Mouse (Mus musculus) heart, embryonic 12.5 days (tissue): Measurements from ENCODE around the gene Fndc5. TPM values are rescaled to one million over a fixed set of nuclear protein-coding genes. Genes with fewer than 3 reads are reported as not detected.
A peak's percentile ranks its signal among the peaks of the same experiment; 100 is the strongest.

Experiments
- ATAC-seq: fragments of 200-750 bp; cut with Nextera tagmentation; 2 replicates; pipeline ENCODE4 v1.8.0; 2017; ENCODE audit warnings: moderate TSS enrichment, moderate library complexity; ENCODE audit not compliant: insufficient number of reproducible peaks, low FRiP score
- H3K27ac ChIP-seq: fragments of 300-500 bp; sonication (generic); 2 replicates; pipeline ENCODE4 v1.5.1; 2016; ENCODE audit warnings: mild to moderate bottlenecking, moderate library complexity; ENCODE audit not compliant: poor library complexity, severe bottlenecking
- H3K27me3 ChIP-seq: fragments of 300-500 bp; sonication (generic); replicated peaks from 2 replicates; pipeline ENCODE4 v1.6.1; 2016; ENCODE audit warnings: mild to moderate bottlenecking, moderate library complexity
- H3K36me3 ChIP-seq: fragments of 300-500 bp; sonication (generic); 2 replicates; pipeline ENCODE4 v1.6.1; 2016; ENCODE audit warnings: mild to moderate bottlenecking, moderate library complexity
- H3K4me1 ChIP-seq: fragments of 300-500 bp; sonication (generic); replicated peaks from 2 replicates; pipeline ENCODE4 v1.6.1; 2016; ENCODE audit warnings: mild to moderate bottlenecking
- H3K4me2 ChIP-seq: fragments of 300-500 bp; sonication (generic); 2 replicates; pipeline ENCODE4 v1.6.1; 2016; ENCODE audit warnings: mild to moderate bottlenecking, moderate library complexity
- H3K4me3 ChIP-seq: fragments of 300-500 bp; sonication (generic); 2 replicates; pipeline ENCODE4 v1.5.1; 2016; ENCODE audit warnings: mild to moderate bottlenecking
- H3K9ac ChIP-seq: fragments of 300-500 bp; sonication (generic); 2 replicates; pipeline ENCODE4 v1.6.1; 2016; ENCODE audit warnings: mild to moderate bottlenecking, moderate library complexity
- H3K9me3 ChIP-seq: fragments of 300-500 bp; sonication (generic); replicated peaks from 2 replicates; pipeline ENCODE4 v1.6.1; 2016; ENCODE audit warnings: mild to moderate bottlenecking, moderate library complexity
- WGBS: fragments of 180-500 bp; shearing (Covaris S2); methylation state at CpG from one replicate; pipeline ENCODE4 v1.1.7; 2016; 5-methylcytosine and 5-hydroxymethylcytosine counted together
- polyA plus RNA-seq: library from polyadenylated mRNA; unstranded; fragments of >200 nt; fragmentation: Nextera tagmentation; extraction: Ambion mirVana; gene quantifications from 2 replicates; pipeline ENCODE4 v1.2.1, GENCODE M21; 2016

Gene Fndc5
- polyA plus RNA-seq, result 6.9 and 7.8 TPM in 2 replicates

DNA sequence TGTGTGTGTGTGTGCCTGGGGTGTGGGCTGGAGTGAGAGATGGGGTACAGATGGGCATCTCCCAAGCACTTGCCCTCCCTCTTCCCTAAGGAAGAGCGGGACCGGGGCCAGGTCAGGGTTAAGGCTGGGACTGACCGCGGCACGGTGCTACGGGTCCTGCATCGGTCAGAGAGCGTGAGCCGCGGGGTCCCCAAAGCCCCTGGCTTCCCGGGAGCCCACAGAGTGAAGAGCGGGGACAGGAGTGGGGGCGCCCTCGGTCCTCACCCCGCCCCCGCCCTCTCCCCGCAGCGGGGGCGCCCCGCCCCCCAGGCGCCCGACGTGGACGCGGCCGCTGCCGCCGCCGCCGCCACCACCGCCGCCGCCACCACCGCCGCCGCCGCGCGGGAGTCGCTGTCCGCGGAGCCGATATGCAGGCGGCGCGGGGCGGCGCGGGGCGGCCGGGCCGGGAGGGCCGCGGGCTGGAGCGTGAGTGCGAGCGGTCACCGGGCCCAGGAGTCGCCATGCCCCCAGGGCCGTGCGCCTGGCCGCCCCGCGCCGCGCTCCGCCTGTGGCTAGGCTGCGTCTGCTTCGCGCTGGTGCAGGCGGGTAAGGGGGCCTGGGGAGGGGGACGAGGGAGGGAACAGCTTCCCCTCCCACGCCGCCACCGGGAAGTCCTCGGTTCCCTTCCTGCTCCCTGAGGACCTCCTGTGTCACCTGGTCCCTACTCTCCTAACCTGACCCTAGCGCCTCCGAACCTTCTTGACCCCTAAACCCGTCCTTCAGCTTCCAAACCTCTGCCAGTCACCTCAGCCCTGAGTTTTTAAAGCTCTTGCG is at the start of gene Fndc5:
Gene Fndc5, plus strand, starts transcription at position 421 of the 813 bp plus-strand sequence.
- Histone ChIP-seq H3K4me2 (peak within 1 kb of the TSS; percentile 80), H3K9ac (peak within 1 kb of the TSS; percentile 83), H3K27me3 (peaks cover 56% of the 10 kb centered on the region), H3K27ac (no peak within 1 kb of the TSS), H3K4me1 (peaks cover 48% of the 10 kb centered on the region), H3K36me3 (no peaks in the 10 kb centered on the region), H3K9me3 (no peaks in the 10 kb centered on the region), H3K4me3 (peak within 1 kb of the TSS; percentile 80)
- no peak for ATAC-seq
- under 1% methylated on average over 27 of the region's 80 CpGs for WGBS

DNA sequence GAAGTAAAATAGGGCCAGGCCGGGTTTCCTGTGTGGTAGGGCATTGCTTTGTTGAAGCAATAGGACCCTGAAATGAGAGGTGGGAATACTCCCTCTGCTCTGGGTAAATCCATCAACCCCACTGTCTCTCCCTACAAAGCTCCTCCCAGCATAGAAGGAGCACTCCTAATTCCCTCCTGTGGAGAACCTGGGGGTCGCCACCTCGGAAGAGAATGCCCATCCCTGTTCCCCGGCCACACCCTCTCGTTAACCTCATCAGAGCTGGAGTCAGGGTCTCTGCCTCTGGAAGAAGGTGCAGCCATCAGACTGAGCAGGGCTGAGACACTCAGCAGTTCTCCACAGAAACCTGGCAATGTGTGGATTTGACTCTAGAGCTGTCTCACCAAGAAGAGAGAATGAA is 48.9 kb upstream of the Fndc5 start:
- no peaks in the 10 kb centered on the region for H3K4me1 ChIP-seq
- WGBS, result 53% methylated on average over 5 of the region's 5 CpGs
- peaks cover 12% of the 10 kb centered on the region for H3K36me3 ChIP-seq
- H3K27ac ChIP-seq, result no peak overlapping the region
- ATAC-seq, result no peak
- no peak overlapping the region for H3K4me3 ChIP-seq
- no peak overlapping the region for H3K9ac ChIP-seq
- H3K4me2 ChIP-seq, result no peak overlapping the region
- H3K27me3 ChIP-seq, result 0 out of 2 replicates have a peak, but pooled peaks cover 11% of the 10 kb centered on the region
- no peaks in the 10 kb centered on the region for H3K9me3 ChIP-seq

DNA sequence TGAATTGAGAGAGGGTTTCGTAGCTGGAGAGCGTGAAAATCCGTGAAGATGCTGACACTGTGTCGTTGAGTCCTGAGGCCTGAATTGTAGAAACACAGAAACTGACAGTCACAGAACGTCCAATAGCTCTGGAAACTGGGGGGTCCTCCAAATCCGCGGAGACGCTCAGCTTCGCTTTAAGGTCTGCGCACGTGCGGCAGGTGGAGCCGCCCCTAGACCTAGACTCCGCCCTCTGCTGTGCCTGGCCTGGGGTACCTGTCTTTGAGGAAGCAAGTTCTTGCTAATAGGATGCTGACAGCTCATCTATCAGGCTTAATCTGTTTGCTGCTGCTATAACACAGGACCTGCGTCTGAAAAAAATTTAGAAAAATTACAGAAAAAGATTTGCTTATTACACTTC is 41.5 kb upstream of the Fndc5 start:
- WGBS, result 25% methylated on average over 15 of the region's 15 CpGs
- no peak for ATAC-seq

DNA sequence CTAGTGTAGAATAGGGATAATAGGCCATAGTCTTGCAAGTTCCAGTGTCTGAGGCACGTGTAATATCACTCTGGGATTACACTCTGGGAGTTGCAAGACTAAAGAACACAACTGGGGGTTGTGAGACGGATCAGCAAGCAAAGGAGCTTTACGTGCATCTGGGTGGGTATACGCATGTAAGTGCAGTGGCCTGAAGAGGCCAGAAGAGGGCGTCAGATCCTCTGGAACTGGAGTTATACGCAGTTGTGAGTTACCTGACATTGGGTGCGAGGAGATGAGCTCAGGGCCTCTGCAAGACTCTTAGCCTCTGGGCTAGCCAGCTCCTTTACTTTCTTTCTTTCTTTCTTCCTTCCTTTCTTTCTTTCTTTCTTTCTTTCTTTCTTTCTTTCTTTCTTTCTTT is 39.8 kb upstream of the Fndc5 start:
- H3K4me1 ChIP-seq, result no peaks in the 10 kb centered on the region
- H3K9ac ChIP-seq, result no peak overlapping the region
- H3K4me3 ChIP-seq, result no peak overlapping the region
- no peaks in the 10 kb centered on the region for H3K36me3 ChIP-seq
- 66% methylated on average over 7 of the region's 7 CpGs for WGBS
- no peaks in the 10 kb centered on the region; the same call in 1 of the 2 replicates for H3K9me3 ChIP-seq
- no peak for ATAC-seq
- no peak overlapping the region for H3K27ac ChIP-seq
- H3K4me2 ChIP-seq, result no peak overlapping the region
- H3K27me3 ChIP-seq, result peaks cover 36% of the 10 kb centered on the region

More for the DNA sequence above, 41.5 kb upstream of the Fndc5 start:
- Histone ChIP-seq H3K27me3 (peaks cover 35% of the 10 kb centered on the region), H3K36me3 (no peaks in the 10 kb centered on the region), H3K27ac (no peak overlapping the region), H3K4me2 (no peak overlapping the region), H3K4me1 (no peaks in the 10 kb centered on the region), H3K4me3 (no peak overlapping the region), H3K9ac (no peak overlapping the region), H3K9me3 (no peaks in the 10 kb centered on the region; the same call in 1 of the 2 replicates)

DNA sequence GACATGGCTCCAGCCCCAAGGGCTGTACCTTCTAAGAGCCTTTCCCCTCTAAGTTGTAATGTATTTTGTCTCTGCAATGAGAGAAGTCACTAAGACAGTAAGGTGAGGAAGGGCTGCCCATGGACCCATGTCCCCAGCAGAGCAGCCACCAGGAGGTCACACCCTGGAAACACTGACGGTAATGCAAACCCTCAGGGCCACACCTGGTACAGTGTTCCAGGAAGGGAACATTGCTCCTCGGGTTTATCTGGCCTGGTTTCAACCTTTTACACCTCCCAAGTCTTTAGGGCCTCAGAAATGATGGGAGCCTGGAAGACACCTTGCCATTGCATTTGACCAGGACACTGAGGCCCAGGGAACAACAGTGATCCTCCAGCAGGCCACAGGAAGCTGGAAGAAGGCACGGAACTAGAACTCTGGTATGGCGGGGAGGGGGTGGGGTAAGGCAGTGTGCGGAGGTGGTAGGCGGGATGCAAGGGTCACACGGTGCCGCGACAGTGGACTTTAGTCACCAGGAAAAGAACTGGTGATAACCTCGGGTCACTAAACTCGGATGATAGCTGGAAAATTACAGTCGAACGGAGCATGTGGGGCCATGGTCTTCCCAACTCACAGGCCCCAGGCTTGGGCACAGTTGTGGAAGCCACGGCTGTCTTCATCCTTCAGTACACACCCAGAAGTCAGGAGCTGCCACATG is 34.5 kb upstream of the Fndc5 start:
- H3K9me3 ChIP-seq, result no peaks in the 10 kb centered on the region
- H3K36me3 ChIP-seq, result no peaks in the 10 kb centered on the region
- H3K9ac ChIP-seq, result no peak overlapping the region
- H3K4me2 ChIP-seq, result no peak overlapping the region
- H3K4me3 ChIP-seq, result no peak overlapping the region
- WGBS, result 59% methylated on average over 14 of the region's 14 CpGs
- H3K4me1 ChIP-seq, result peaks cover 6% of the 10 kb centered on the region
- peaks cover 51% of the 10 kb centered on the region for H3K27me3 ChIP-seq
- no peak overlapping the region for H3K27ac ChIP-seq
- no peak for ATAC-seq

DNA sequence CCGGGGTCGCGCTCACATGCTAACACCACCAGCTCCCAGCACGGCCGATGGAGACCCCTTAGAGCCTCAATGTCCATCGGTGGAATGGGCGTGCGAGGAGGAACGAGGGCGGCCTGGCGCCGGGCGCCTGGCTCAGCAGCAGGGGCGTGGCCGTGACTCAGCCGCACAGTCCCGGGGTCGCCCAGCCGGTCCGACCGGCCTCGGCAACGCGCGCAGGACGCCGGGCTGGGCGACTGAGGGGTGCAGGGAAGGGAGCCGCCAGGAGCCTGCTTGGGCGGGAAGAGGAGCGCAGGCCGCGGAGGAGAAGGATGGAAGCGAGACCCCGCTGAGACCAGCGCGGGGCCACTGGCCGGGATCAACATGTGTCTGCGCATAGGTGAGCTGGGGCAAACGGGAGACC is 31.4 kb upstream of the Fndc5 start, which contains the start of gene Tmem54:
Gene Tmem54, plus strand, starts transcription at position 193 of the 400 bp plus-strand sequence.
- Histone ChIP-seq H3K27me3 (peaks cover 68% of the 10 kb centered on the region), H3K4me1 (peaks cover 6% of the 10 kb centered on the region), H3K9me3 (no peaks in the 10 kb centered on the region), H3K4me2 (peak within 1 kb of the TSS; percentile 62), H3K4me3 (peak within 1 kb of the TSS; percentile 35), H3K9ac (peak within 1 kb of the TSS; percentile 36; the same call in 1 of the 2 replicates), H3K27ac (no peak within 1 kb of the TSS), H3K36me3 (no peaks in the 10 kb centered on the region)
- no peak for ATAC-seq
- 1% methylated on average over 40 of the region's 40 CpGs for WGBS

DNA sequence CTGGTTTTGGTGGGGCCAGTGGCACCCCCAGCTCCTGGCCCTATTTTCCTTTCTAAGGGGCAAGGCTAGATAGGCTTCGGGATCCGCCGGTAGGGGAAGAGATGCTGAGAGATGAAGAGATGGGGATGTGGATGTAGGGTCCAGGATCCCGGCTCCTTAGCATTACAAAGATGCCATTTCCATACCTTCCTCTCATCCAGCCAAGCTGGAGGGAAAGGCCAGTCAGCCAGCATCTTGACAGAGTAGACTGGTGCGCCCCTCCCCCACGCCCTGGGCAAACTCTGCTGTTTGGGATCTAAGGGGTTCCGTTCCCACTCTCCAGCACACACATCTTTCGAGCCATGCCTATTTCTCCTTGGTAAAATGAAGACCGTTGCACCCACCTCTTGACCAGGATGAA is 30.7 kb upstream of the Fndc5 start:
- Histone ChIP-seq H3K27ac (no peak overlapping the region), H3K4me3 (no peak overlapping the region), H3K4me2 (no peak overlapping the region), H3K9me3 (no peaks in the 10 kb centered on the region), H3K36me3 (no peaks in the 10 kb centered on the region), H3K9ac (no peak overlapping the region), H3K27me3 (peaks cover 68% of the 10 kb centered on the region), H3K4me1 (peaks cover 6% of the 10 kb centered on the region)
- no peak for ATAC-seq
- WGBS, result 13% methylated on average over 9 of the region's 9 CpGs

DNA sequence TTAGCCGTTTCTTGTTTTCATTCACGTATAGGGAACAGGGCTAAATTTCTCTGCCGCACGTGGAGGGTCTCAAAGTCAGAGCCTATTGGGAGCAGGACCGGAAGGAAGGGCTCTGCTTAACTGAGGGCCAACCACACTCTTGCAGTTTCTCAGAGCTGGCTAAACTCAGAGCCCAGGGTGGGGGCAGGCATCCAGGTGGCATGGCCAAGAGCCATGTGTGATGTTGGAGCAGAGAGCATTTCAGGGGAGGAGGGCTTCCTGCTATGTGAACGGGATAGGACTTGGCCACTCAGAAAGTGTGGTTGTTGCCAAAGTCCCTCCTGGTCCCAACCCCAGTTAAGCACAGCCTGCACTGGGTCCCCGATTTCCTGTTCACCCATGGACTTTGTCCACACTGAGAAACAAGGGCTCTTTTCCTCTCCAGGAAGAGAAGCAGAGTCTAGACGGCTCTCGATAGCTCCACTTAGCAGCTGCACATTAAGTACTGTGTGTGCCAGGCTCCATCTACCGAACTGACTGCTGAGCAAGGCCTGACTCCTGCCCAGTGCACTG is 29.4 kb upstream of the Fndc5 start:
- Histone ChIP-seq H3K4me3 (no peak overlapping the region), H3K4me1 (peaks cover 6% of the 10 kb centered on the region), H3K4me2 (no peak overlapping the region), H3K9ac (no peak overlapping the region), H3K27ac (no peak overlapping the region), H3K9me3 (no peaks in the 10 kb centered on the region), H3K36me3 (no peaks in the 10 kb centered on the region), H3K27me3 (peaks cover 69% of the 10 kb centered on the region)
- ATAC-seq, result no peak
- WGBS, result 72% methylated on average over 10 of the region's 10 CpGs

DNA sequence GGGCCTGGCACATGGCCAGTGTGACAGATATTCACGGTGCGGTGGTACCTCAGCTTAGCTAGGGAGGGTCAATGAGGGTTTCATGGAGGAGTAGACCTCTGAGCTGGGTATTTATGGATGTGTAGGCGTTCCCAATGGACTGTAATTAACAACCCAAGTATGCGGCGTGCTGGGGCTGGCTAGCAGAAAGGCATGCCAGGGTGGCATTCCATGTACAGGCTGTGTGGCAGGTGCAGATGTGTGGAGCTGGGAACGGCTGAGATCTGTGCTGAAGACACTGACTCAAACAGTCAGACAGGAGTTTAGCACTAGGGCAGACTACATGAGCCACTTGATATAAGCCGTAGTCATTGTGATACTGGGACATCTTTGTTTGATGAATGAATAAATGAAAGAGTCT is 28.2 kb upstream of the Fndc5 start:
- ATAC-seq, result no peak
- Histone ChIP-seq H3K36me3 (no peaks in the 10 kb centered on the region), H3K9ac (no peak overlapping the region), H3K9me3 (0 out of 2 replicates have a peak, but pooled peaks cover 2% of the 10 kb centered on the region), H3K4me3 (no peak overlapping the region), H3K4me1 (peaks cover 6% of the 10 kb centered on the region), H3K27ac (no peak overlapping the region), H3K4me2 (no peak overlapping the region), H3K27me3 (peaks cover 70% of the 10 kb centered on the region)
- WGBS, result 77% methylated on average over 7 of the region's 7 CpGs

DNA sequence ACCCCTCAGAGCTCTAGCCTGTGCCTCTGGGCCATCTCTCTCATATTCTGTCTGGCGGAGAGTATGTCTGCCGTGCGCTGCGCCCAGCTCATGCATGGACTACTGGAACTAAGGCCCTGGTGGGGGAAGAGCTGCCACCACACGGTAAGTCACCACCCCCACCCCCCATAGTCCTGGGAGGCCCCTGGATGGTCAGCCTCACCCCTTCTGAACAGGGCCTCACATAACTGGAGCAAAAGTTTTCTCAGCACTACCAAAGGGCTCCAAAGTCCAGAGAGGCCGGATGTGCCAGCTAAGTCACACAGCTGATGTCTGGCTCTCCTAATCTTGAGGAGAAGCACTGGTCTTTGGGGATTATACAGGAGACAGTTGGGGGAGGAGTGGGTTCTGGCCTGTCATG is 26.0 kb upstream of the Fndc5 start:
- Histone ChIP-seq H3K27me3 (peaks cover 69% of the 10 kb centered on the region), H3K36me3 (no peaks in the 10 kb centered on the region), H3K4me1 (no peaks in the 10 kb centered on the region), H3K4me2 (no peak overlapping the region), H3K4me3 (no peak overlapping the region), H3K27ac (no peak overlapping the region), H3K9ac (no peak overlapping the region), H3K9me3 (0 out of 2 replicates have a peak, but pooled peaks cover 2% of the 10 kb centered on the region)
- WGBS, result 84% methylated on average over 6 of the region's 6 CpGs
- no peak for ATAC-seq

DNA sequence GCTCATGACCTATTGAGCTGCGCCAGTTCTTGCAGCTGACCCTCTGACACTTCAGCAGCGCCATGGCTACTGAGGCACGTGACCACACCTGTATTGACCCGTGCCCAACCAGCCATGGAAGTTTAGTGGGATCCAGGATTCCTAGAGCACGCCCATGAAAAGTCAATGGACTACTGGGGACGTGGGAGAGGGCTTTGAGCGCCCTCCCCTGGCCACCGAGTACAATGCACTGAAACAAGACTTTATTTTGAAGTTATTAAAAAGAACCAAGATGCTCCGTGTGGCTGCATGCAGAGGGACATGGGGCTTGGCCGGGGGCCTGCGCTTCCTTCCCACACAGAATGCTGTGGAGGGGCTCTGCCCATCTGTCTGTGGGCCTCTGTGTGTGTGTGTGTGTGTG is 25.4 kb upstream of the Fndc5 start:
- Histone ChIP-seq H3K4me2 (no peak overlapping the region), H3K4me1 (no peaks in the 10 kb centered on the region), H3K9ac (no peak overlapping the region), H3K27ac (no peak overlapping the region), H3K27me3 (peaks cover 69% of the 10 kb centered on the region), H3K9me3 (0 out of 2 replicates have a peak, but pooled peaks cover 2% of the 10 kb centered on the region), H3K4me3 (no peak overlapping the region), H3K36me3 (no peaks in the 10 kb centered on the region)
- ATAC-seq, result no peak
- 65% methylated on average over 11 of the region's 11 CpGs for WGBS
